8 mouse cellular contexts compared by ENCODE assay signal in genomic region chr9:123924035-123924434, GRCm38 (mm10). TPM values are rescaled to one million over a fixed set of nuclear protein-coding genes. Genes with fewer than 3 reads are reported as not detected.
DNase-seq lines count a peak whose midpoint lies in the region; ATAC-seq and TF ChIP-seq lines count a peak whose summit lies in the region.
"Not testable (repeated sequence)": the region's sequence is repeated elsewhere in the genome, so short reads cannot be mapped to it uniquely, and the experiment has no call there.

No protein-coding gene starts in this region.

- peak; percentile 82 for DNase-seq in 3T3-L1 (ENCODE audit: low read depth, low spot score)
- peak; percentile 80 for DNase-seq in brain, adult 2 months (ENCODE audit: low read depth, low spot score)
- DNase-seq in heart, adult 9 months (ENCODE audit: low spot score in 2 of 2): peak; percentile 72 to 77
- peak; percentile 46 to 58 for DNase-seq in kidney, adult 8-10 months
- peak; percentile 51 for DNase-seq in limb, embryonic 14.5 days (ENCODE audit: low spot score)
- DNase-seq in midbrain, embryonic 14.5 days: peak; percentile 89
- DNase-seq in spleen, adult 18-20 months: peak; percentile 71 to 81

- peak; percentile 46; the same call in 1 of the 2 replicates for ATAC-seq in limb, embryonic 14.5 days (ENCODE audit: low FRiP score, low read depth)
- ATAC-seq in midbrain, embryonic 14.5 days (ENCODE audit: low FRiP score, low TSS enrichment): peak; percentile 46

- TF ChIP-seq POLR2A in embryonic fibroblast, embryonic 13.5 days (IDR thresholded peaks at IDR 0.05; ENCODE audit: low read depth, low read length); limb, embryonic 14.5 days (IDR thresholded peaks at IDR 0.05; ENCODE audit: borderline replicate concordance, extremely low read depth, insufficient read depth, insufficient read length): not testable (repeated sequence)

- WGBS in limb, embryonic 14.5 days: 0% methylated on average over 11 of the region's 11 CpGs
- under 1% methylated on average over 11 of the region's 11 CpGs for WGBS in midbrain, embryonic 14.5 days

- H3K27ac ChIP-seq in embryonic fibroblast, embryonic 13.5 days (ENCODE audit: insufficient read depth, low read length): peak overlapping the region; percentile 86
- not testable (repeated sequence) for H3K27ac ChIP-seq in limb, embryonic 14.5 days (replicated peaks; ENCODE audit: low read depth, low read length)
- H3K27ac ChIP-seq in midbrain, embryonic 14.5 days (replicated peaks; ENCODE audit: low read depth, low read length): peak overlapping the region; percentile 97

- peak overlapping the region; percentile 73 for H3K4me2 ChIP-seq in limb, embryonic 14.5 days (replicated peaks; ENCODE audit: low read depth, low read length, severe bottlenecking)
- peak overlapping the region; percentile 67 for H3K4me2 ChIP-seq in midbrain, embryonic 14.5 days (ENCODE audit: low read length)

- peaks cover 11% of the 10 kb centered on the region for H3K27me3 ChIP-seq in limb, embryonic 14.5 days (ENCODE audit: control insufficient read depth, insufficient read depth, low read length)
- H3K27me3 ChIP-seq in midbrain, embryonic 14.5 days (ENCODE audit: control insufficient read depth, insufficient read depth, low read length): not testable (repeated sequence)

- H3K4me1 ChIP-seq in embryonic fibroblast, embryonic 13.5 days (ENCODE audit: control insufficient read depth, insufficient read depth, low read length); limb, embryonic 14.5 days (ENCODE audit: control insufficient read depth, insufficient read depth, low read length); midbrain, embryonic 14.5 days (ENCODE audit: control insufficient read depth, insufficient read depth, low read length): not testable (repeated sequence)

- TF ChIP-seq CTCF in embryonic fibroblast, embryonic 13.5 days (IDR thresholded peaks at IDR 0.05; ENCODE audit: borderline replicate concordance, insufficient read depth, low read length): peak; percentile 41; the same call in 1 of the 2 replicates

- not testable (repeated sequence) for H3K9ac ChIP-seq in limb, embryonic 14.5 days (ENCODE audit: low read depth, low read length, severe bottlenecking)
- peak overlapping the region; percentile 70 for H3K9ac ChIP-seq in midbrain, embryonic 14.5 days (replicated peaks; ENCODE audit: low read length)

- H3K4me3 ChIP-seq in embryonic fibroblast, embryonic 13.5 days (ENCODE audit: insufficient read depth, low read length): peak overlapping the region; percentile 51
- peak overlapping the region; percentile 54 for H3K4me3 ChIP-seq in limb, embryonic 14.5 days (replicated peaks; ENCODE audit: low read length)
- peak overlapping the region; percentile 53 for H3K4me3 ChIP-seq in midbrain, embryonic 14.5 days (replicated peaks; ENCODE audit: low read depth, low read length)

- H3K9me3 ChIP-seq in limb, embryonic 14.5 days (ENCODE audit: control insufficient read depth, low read length); midbrain, embryonic 14.5 days (ENCODE audit: control insufficient read depth, low read length): not testable (repeated sequence)

- not testable (repeated sequence) for H3K36me3 ChIP-seq in limb, embryonic 14.5 days (ENCODE audit: control insufficient read depth, insufficient read depth, low read length); midbrain, embryonic 14.5 days (ENCODE audit: control insufficient read depth, insufficient read depth, low read length)

RNA-seq across cellular contexts. Expression of gene Ccr1, which starts 44.5 kb away (rescaled TPM):
- polyA plus RNA-seq in embryonic fibroblast, embryonic 13.5 days (2011; ENCODE audit: insufficient read length, low read depth, missing spikeins): 0.18 TPM in 1 of 2 replicates, not detected in the other
- polyA plus RNA-seq in limb, embryonic 14.5 days (2012; rRNA removed): 3.2 and 3.8 TPM in 2 replicates
- polyA plus RNA-seq in limb, embryonic 14.5 days (2014; fragmentation: Nextera tagmentation; extraction: Ambion mirVana): 3.4 and 4.5 TPM in 2 replicates
- 1.7 TPM in 1 of 2 replicates, not detected in the other for polyA plus RNA-seq in midbrain, embryonic 14.5 days (2014; fragmentation: Nextera tagmentation; extraction: Ambion mirVana)

RNA-seq across cellular contexts. Expression of gene Ccr1l1, which starts 54.2 kb away (rescaled TPM):
- not detected in 2 replicates for polyA plus RNA-seq in embryonic fibroblast, embryonic 13.5 days (2011; ENCODE audit: insufficient read length, low read depth, missing spikeins)
- polyA plus RNA-seq in limb, embryonic 14.5 days (2012; rRNA removed): 0.10 TPM in 1 of 2 replicates, not detected in the other
- not detected in 2 replicates for polyA plus RNA-seq in limb, embryonic 14.5 days (2014; fragmentation: Nextera tagmentation; extraction: Ambion mirVana)
- polyA plus RNA-seq in midbrain, embryonic 14.5 days (2014; fragmentation: Nextera tagmentation; extraction: Ambion mirVana): not detected in 2 replicates
